Mouse (Mus musculus): ENCODE results near the gene Dennd6b. TPM values are rescaled to one million over a fixed set of nuclear protein-coding genes. Genes with fewer than 3 reads are reported as not detected.

Dennd6b gene
- polyA plus RNA-seq, 1 experiment from 2014 or later, result 27.7 TPM

GRCm38 (mm10) chr15:89136461-89137155 lies 59.7 kb downstream of the Dennd6b start:
- H3K4me3 ChIP-seq, result no peak overlapping the region
- no peak for DNase-seq (ENCODE audit: low spot score)

More at GRCm38 (mm10) chr15:89136461-89137155, 59.7 kb downstream of the Dennd6b start:
- Histone ChIP-seq H3K36me3 (peaks cover 35% of the 10 kb centered on the region), H3K27me3 (ENCODE audit: low read depth, poor library complexity, severe bottlenecking) (peaks cover 23% of the 10 kb centered on the region), H3K27ac (replicated peaks) (no peak overlapping the region), H3K4me1 (peaks cover 44% of the 10 kb centered on the region), H3K9me3 (replicated peaks) (no peaks in the 10 kb centered on the region)
- WGBS, result 94% methylated on average over 5 of the region's 5 CpGs

Small RNA genes lying within 50 kb of the gene (microRNA-seq; reads per million reads assigned to microRNA genes)
- gene Mir6958, result 4.8 reads per million, percentile 11 among the genes with 10 or more reads in this experiment
- gene Mir7118, result not detected

Other genes starting within 250 kb of the Dennd6b start
- gene Ttll8, start 242.1 kb downstream of the Dennd6b start, polyA plus RNA-seq (2016; fragmentation: Nextera tagmentation; extraction: Ambion mirVana), result not detected in 2 replicates
- gene Mlc1, start 217.5 kb downstream of the Dennd6b start, polyA plus RNA-seq (2016; fragmentation: Nextera tagmentation; extraction: Ambion mirVana), result 4.5 and 4.9 TPM in 2 replicates
- gene Mov10l1, start 213.6 kb downstream of the Dennd6b start, polyA plus RNA-seq (2016; fragmentation: Nextera tagmentation; extraction: Ambion mirVana), result not detected in 2 replicates
- gene Panx2, start 136.8 kb downstream of the Dennd6b start, polyA plus RNA-seq (2016; fragmentation: Nextera tagmentation; extraction: Ambion mirVana), result 0.28 and 0.47 TPM in 2 replicates
- 53.6 and 53.7 TPM in 2 replicates for gene Trabd, start 121.4 kb downstream of the Dennd6b start, polyA plus RNA-seq (2016; fragmentation: Nextera tagmentation; extraction: Ambion mirVana)
- 16.2 and 19.3 TPM in 2 replicates for gene Selenoo, start 107.4 kb downstream of the Dennd6b start, polyA plus RNA-seq (2016; fragmentation: Nextera tagmentation; extraction: Ambion mirVana)
- 24.7 and 25.6 TPM in 2 replicates for gene Tubgcp6, start 73.4 kb downstream of the Dennd6b start, polyA plus RNA-seq (2016; fragmentation: Nextera tagmentation; extraction: Ambion mirVana)
- 18.7 and 20.3 TPM in 2 replicates for gene Hdac10, start 67.8 kb downstream of the Dennd6b start, polyA plus RNA-seq (2016; fragmentation: Nextera tagmentation; extraction: Ambion mirVana)
- 31.8 and 36.7 TPM in 2 replicates for gene Mapk12, start 55.8 kb downstream of the Dennd6b start, polyA plus RNA-seq (2016; fragmentation: Nextera tagmentation; extraction: Ambion mirVana)
- 38.8 and 47.4 TPM in 2 replicates for gene Mapk11, start 46.9 kb downstream of the Dennd6b start, polyA plus RNA-seq (2016; fragmentation: Nextera tagmentation; extraction: Ambion mirVana)
- gene Plxnb2, start 15.7 kb downstream of the Dennd6b start, polyA plus RNA-seq (2016; fragmentation: Nextera tagmentation; extraction: Ambion mirVana), result 130 and 144 TPM in 2 replicates
- gene Ppp6r2, start 15.1 kb upstream of the Dennd6b start, polyA plus RNA-seq (2016; fragmentation: Nextera tagmentation; extraction: Ambion mirVana), result 25.4 and 41.8 TPM in 2 replicates
- gene Sbf1, start 118.8 kb upstream of the Dennd6b start, polyA plus RNA-seq (2016; fragmentation: Nextera tagmentation; extraction: Ambion mirVana), result 78.3 and 93.5 TPM in 2 replicates
- gene Adm2, start 126.2 kb upstream of the Dennd6b start, polyA plus RNA-seq (2016; fragmentation: Nextera tagmentation; extraction: Ambion mirVana), result 0.20 and 0.21 TPM in 2 replicates
- gene Miox, start 137.9 kb upstream of the Dennd6b start, polyA plus RNA-seq (2016; fragmentation: Nextera tagmentation; extraction: Ambion mirVana), result not detected in 2 replicates
- gene Lmf2, start 159.2 kb upstream of the Dennd6b start, polyA plus RNA-seq (2016; fragmentation: Nextera tagmentation; extraction: Ambion mirVana), result 53.7 and 56.2 TPM in 2 replicates
- gene Ncaph2, start 159.2 kb upstream of the Dennd6b start, polyA plus RNA-seq (2016; fragmentation: Nextera tagmentation; extraction: Ambion mirVana), result 191 and 197 TPM in 2 replicates
- gene Sco2, start 177.3 kb upstream of the Dennd6b start, polyA plus RNA-seq (2016; fragmentation: Nextera tagmentation; extraction: Ambion mirVana), result 6.4 and 7.1 TPM in 2 replicates
- gene Tymp, start 180.5 kb upstream of the Dennd6b start, polyA plus RNA-seq (2016; fragmentation: Nextera tagmentation; extraction: Ambion mirVana), result 1.5 and 1.6 TPM in 2 replicates
- 0.11 and 0.99 TPM in 2 replicates for gene Odf3b, start 182.8 kb upstream of the Dennd6b start, polyA plus RNA-seq (2016; fragmentation: Nextera tagmentation; extraction: Ambion mirVana)
- gene Klhdc7b, start 188.4 kb upstream of the Dennd6b start, polyA plus RNA-seq (2016; fragmentation: Nextera tagmentation; extraction: Ambion mirVana), result not detected in 2 replicates
- not detected in 2 replicates for gene Syce3, start 214.0 kb upstream of the Dennd6b start, polyA plus RNA-seq (2016; fragmentation: Nextera tagmentation; extraction: Ambion mirVana)
- 0.83 and 0.97 TPM in 2 replicates for gene Cpt1b, start 229.4 kb upstream of the Dennd6b start, polyA plus RNA-seq (2016; fragmentation: Nextera tagmentation; extraction: Ambion mirVana)
- gene C730034F03Rik, start 233.1 kb upstream of the Dennd6b start, polyA plus RNA-seq (2016; fragmentation: Nextera tagmentation; extraction: Ambion mirVana), result 4.7 and 5.4 TPM in 2 replicates
- gene Gm44502, start 233.2 kb upstream of the Dennd6b start, polyA plus RNA-seq (2016; fragmentation: Nextera tagmentation; extraction: Ambion mirVana), result 0.20 TPM in 1 of 2 replicates, not detected in the other
- gene Chkb, start 233.4 kb upstream of the Dennd6b start, polyA plus RNA-seq (2016; fragmentation: Nextera tagmentation; extraction: Ambion mirVana), result 44.1 and 53.4 TPM in 2 replicates

Data from midbrain, embryonic 10.5 days (tissue).